Mouse (Mus musculus): ENCODE measurements around the gene Kcnq1. TPM values are rescaled to one million over a fixed set of nuclear protein-coding genes. Genes with fewer than 3 reads are reported as not detected.

Kcnq1 gene
- polyA plus RNA-seq, 1 experiment from 2014 or later: 9.6 TPM

GRCm38 (mm10) chr7:143139932-143140331, 33.8 kb downstream of the Kcnq1 start:
- no peak for ATAC-seq (ENCODE audit: low read depth)
- Histone ChIP-seq H3K27ac (ENCODE audit: low read length) (no peak overlapping the region), H3K36me3 (ENCODE audit: control insufficient read depth, insufficient read depth, low read length) (no peaks in the 10 kb centered on the region), H3K9ac (ENCODE audit: low read length) (no peak overlapping the region), H3K4me1 (replicated peaks; ENCODE audit: control insufficient read depth, insufficient read depth, low read length) (no peaks in the 10 kb centered on the region), H3K9me3 (ENCODE audit: control insufficient read depth, low read length) (no peaks in the 10 kb centered on the region), H3K4me2 (ENCODE audit: low read depth, low read length) (no peak overlapping the region), H3K27me3 (ENCODE audit: control insufficient read depth, insufficient read depth, low read depth, low read length) (no peaks in the 10 kb centered on the region), H3K4me3 (ENCODE audit: low read length) (no peak overlapping the region)
- 72% methylated on average over 4 of the region's 4 CpGs for WGBS

GRCm38 (mm10) chr7:143142680-143143079, 36.5 kb downstream of the Kcnq1 start:
- no peak overlapping the region for H3K4me3 ChIP-seq (ENCODE audit: low read length)
- 80% methylated on average over 2 of the region's 2 CpGs for WGBS
- H3K9me3 ChIP-seq (ENCODE audit: control insufficient read depth, low read length): no peaks in the 10 kb centered on the region
- no peak overlapping the region for H3K4me2 ChIP-seq (ENCODE audit: low read depth, low read length)
- H3K36me3 ChIP-seq (ENCODE audit: control insufficient read depth, insufficient read depth, low read length): no peaks in the 10 kb centered on the region
- H3K9ac ChIP-seq (ENCODE audit: low read length): no peak overlapping the region
- no peaks in the 10 kb centered on the region for H3K27me3 ChIP-seq (ENCODE audit: control insufficient read depth, insufficient read depth, low read depth, low read length)
- no peaks in the 10 kb centered on the region for H3K4me1 ChIP-seq (replicated peaks; ENCODE audit: control insufficient read depth, insufficient read depth, low read length)
- no peak overlapping the region for H3K27ac ChIP-seq (ENCODE audit: low read length)
- no peak for ATAC-seq (ENCODE audit: low read depth)

- ATAC-seq (ENCODE audit: low read depth): no peak; the same call in 1 of the 2 replicates
- Histone ChIP-seq H3K27me3 (ENCODE audit: control insufficient read depth, insufficient read depth, low read depth, low read length) (no peaks in the 10 kb centered on the region), H3K4me3 (ENCODE audit: low read length) (no peak overlapping the region), H3K9ac (ENCODE audit: low read length) (no peak overlapping the region), H3K9me3 (ENCODE audit: control insufficient read depth, low read length) (no peaks in the 10 kb centered on the region), H3K4me2 (ENCODE audit: low read depth, low read length) (no peak overlapping the region), H3K4me1 (replicated peaks; ENCODE audit: control insufficient read depth, insufficient read depth, low read length) (no peaks in the 10 kb centered on the region), H3K36me3 (ENCODE audit: control insufficient read depth, insufficient read depth, low read length) (no peaks in the 10 kb centered on the region), H3K27ac (ENCODE audit: low read length) (no peak overlapping the region)
- WGBS: 68% methylated on average over 5 of the region's 5 CpGs
Observed at GRCm38 (mm10) chr7:143147015-143147414, 40.9 kb downstream of the Kcnq1 start.

DNA sequence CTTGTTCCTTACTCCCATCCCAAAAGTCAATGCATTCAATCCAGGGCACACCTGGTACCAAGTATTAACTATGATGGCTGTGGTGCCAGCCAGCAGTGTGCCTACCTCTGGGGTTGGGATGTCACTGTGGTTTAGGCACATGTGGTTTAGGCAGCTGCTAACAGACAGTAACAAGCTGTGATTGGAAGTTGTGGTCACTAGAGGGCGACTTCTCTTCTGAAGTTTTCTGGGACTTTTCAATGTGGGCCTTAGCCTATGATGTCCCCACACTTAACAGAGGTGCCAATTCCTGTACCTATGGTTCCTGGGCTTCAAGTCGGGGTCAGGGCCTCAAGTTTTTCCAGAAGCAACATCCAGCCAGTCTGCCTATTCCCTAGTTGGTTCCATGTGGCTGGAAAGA, 45.0 kb downstream of the Kcnq1 start:
- Histone ChIP-seq H3K4me3 (ENCODE audit: low read length) (no peak overlapping the region), H3K9me3 (ENCODE audit: control insufficient read depth, low read length) (no peaks in the 10 kb centered on the region), H3K4me1 (replicated peaks; ENCODE audit: control insufficient read depth, insufficient read depth, low read length) (peaks cover 11% of the 10 kb centered on the region), H3K9ac (ENCODE audit: low read length) (no peak overlapping the region), H3K4me2 (ENCODE audit: low read depth, low read length) (no peak overlapping the region), H3K36me3 (ENCODE audit: control insufficient read depth, insufficient read depth, low read length) (no peaks in the 10 kb centered on the region), H3K27me3 (ENCODE audit: control insufficient read depth, insufficient read depth, low read depth, low read length) (no peaks in the 10 kb centered on the region), H3K27ac (ENCODE audit: low read length) (no peak overlapping the region)
- 5% methylated on average over 2 of the region's 2 CpGs for WGBS
- ATAC-seq (ENCODE audit: low read depth): no peak

GRCm38 (mm10) chr7:143152350-143152749, 46.2 kb downstream of the Kcnq1 start:
- no peak for ATAC-seq (ENCODE audit: low read depth)
- no peak overlapping the region for H3K9ac ChIP-seq (ENCODE audit: low read length)
- H3K27me3 ChIP-seq (ENCODE audit: control insufficient read depth, insufficient read depth, low read depth, low read length): no peaks in the 10 kb centered on the region
- peaks cover 11% of the 10 kb centered on the region for H3K4me1 ChIP-seq (replicated peaks; ENCODE audit: control insufficient read depth, insufficient read depth, low read length)
- H3K4me2 ChIP-seq (ENCODE audit: low read depth, low read length): no peak overlapping the region
- no peak overlapping the region for H3K4me3 ChIP-seq (ENCODE audit: low read length)
- H3K27ac ChIP-seq (ENCODE audit: low read length): no peak overlapping the region
- 35% methylated on average over 3 of the region's 3 CpGs for WGBS
- no peaks in the 10 kb centered on the region for H3K36me3 ChIP-seq (ENCODE audit: control insufficient read depth, insufficient read depth, low read length)
- no peaks in the 10 kb centered on the region for H3K9me3 ChIP-seq (ENCODE audit: control insufficient read depth, low read length)

DNA sequence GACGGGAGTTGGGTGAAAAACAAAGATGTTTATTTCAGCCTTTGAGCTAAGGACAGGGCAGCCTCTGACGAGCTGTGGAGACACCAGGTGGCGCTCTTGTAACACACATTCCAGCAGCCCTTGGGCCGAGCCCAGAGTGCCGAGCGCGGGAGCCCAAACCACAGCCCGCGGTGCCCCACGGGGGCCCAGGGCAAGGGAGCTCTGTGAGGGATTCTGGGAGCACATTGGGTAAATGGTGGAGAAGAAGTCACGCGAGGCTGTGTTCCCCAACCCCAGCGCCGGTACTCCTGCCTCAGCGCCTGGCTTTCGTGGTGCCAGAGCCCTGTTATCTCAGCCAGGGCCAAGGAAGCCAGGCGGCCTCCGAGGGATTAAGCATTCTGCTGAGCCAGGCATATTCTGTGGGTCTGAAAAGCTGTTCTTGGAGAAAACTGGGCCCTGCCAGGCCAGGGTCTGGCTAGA, 47.8 kb downstream of the Kcnq1 start:
- WGBS: under 1% methylated on average over 18 of the region's 18 CpGs
- Histone ChIP-seq H3K4me3 (ENCODE audit: low read length) (peak overlapping the region; percentile 17), H3K4me2 (ENCODE audit: low read depth, low read length) (peak overlapping the region; percentile 47), H3K4me1 (replicated peaks; ENCODE audit: control insufficient read depth, insufficient read depth, low read length) (peaks cover 11% of the 10 kb centered on the region), H3K9ac (ENCODE audit: low read length) (peak overlapping the region; percentile 48), H3K27ac (ENCODE audit: low read length) (peak overlapping the region; percentile 49), H3K27me3 (ENCODE audit: control insufficient read depth, insufficient read depth, low read depth, low read length) (no peaks in the 10 kb centered on the region), H3K9me3 (ENCODE audit: control insufficient read depth, low read length) (no peaks in the 10 kb centered on the region), H3K36me3 (ENCODE audit: control insufficient read depth, insufficient read depth, low read length) (no peaks in the 10 kb centered on the region)
- ATAC-seq (ENCODE audit: low read depth): peak; percentile 92

DNA sequence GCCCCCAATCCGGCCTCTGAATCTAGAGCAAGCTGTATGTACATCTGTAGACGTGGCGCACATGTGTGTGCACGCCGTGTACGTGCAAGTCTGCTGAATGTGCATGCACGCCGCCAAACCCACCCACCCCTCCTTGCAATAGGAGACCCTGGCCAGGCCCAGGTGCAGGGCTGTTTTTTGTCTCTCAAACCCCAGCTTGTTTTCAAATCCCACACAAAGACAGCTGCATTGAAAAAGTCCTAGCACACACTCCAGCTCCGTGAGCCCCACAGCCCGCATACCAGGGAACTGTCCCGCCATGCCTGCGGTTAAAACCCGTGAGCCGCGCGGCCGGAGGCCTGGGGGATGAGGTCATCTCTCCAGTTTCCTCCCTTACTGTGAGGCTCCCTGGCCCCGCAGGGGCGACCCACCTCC, 48.3 kb downstream of the Kcnq1 start:
- Histone ChIP-seq H3K4me1 (replicated peaks; ENCODE audit: control insufficient read depth, insufficient read depth, low read length) (peaks cover 11% of the 10 kb centered on the region), H3K9me3 (ENCODE audit: control insufficient read depth, low read length) (no peaks in the 10 kb centered on the region), H3K36me3 (ENCODE audit: control insufficient read depth, insufficient read depth, low read length) (no peaks in the 10 kb centered on the region), H3K27ac (ENCODE audit: low read length) (peak overlapping the region; percentile 49), H3K4me2 (ENCODE audit: low read depth, low read length) (peak overlapping the region; percentile 47), H3K27me3 (ENCODE audit: control insufficient read depth, insufficient read depth, low read depth, low read length) (no peaks in the 10 kb centered on the region), H3K4me3 (ENCODE audit: low read length) (no peak overlapping the region; the same call in 1 of the 2 replicates), H3K9ac (ENCODE audit: low read length) (peak overlapping the region; percentile 48)
- WGBS: 17% methylated on average over 19 of the region's 19 CpGs
- ATAC-seq (ENCODE audit: low read depth): peak; percentile 56

DNA sequence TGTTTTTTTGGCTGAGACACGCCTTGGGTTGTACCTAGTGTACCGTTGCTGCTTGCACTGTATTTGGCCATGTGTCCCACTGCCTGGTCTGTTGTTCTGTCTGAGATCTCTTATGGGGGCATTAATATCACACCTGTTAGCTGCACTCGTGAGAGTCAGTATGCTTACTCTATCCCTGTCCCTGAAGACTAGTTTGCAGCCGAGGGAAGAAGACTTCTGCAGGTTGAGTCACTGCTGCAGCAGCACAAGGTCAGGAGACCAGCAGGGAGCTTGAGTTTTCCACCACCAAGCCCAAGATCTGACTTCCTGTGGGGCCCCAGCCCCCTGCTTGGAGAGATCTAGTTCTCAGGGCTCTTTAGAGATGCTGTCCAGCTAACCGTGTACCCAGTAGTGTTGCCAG, 49.1 kb downstream of the Kcnq1 start:
- H3K27ac ChIP-seq (ENCODE audit: low read length): no peak overlapping the region
- ATAC-seq (ENCODE audit: low read depth): no peak

DNA sequence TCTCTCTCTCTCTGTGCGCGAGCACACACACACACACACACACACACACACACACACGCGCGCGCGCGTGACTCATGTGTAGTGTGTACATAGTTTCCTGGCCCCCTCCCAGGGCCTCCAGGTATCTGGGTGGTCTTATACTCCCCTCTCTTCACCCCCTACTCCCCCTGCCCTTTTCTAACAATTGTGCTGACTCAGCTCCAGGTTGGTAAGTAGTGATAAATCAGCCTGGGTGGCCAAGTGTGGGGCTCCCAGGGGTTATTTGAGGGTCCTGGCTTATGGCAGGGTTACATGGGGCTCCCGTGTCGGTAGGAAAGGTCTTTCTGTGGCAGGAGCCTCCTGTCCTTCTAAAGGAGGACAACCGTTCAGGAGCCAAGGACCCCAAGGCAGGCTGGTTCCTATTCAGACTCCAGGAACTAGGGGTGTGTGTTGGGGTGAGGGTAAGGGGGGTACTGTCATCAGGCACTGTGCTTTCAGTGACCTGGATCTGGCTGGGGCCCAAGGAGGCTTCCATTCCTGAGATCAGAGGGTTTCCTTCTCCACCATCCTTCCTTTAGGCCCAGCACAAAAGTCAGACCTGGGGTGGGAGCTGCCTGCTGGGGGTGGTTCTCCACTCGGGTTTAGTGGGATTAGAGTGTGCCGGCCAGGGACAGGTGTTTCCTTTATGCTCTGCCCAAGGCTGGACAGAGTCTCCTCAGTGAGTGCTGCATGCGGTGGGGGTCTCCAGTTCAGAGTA, 52.7 kb downstream of the Kcnq1 start:
- Histone ChIP-seq H3K27ac (ENCODE audit: low read length) (no peak overlapping the region), H3K4me3 (ENCODE audit: low read length) (no peak overlapping the region), H3K9ac (ENCODE audit: low read length) (no peak overlapping the region), H3K27me3 (ENCODE audit: control insufficient read depth, insufficient read depth, low read depth, low read length) (no peaks in the 10 kb centered on the region), H3K4me2 (ENCODE audit: low read depth, low read length) (no peak overlapping the region), H3K4me1 (replicated peaks; ENCODE audit: control insufficient read depth, insufficient read depth, low read length) (peaks cover 11% of the 10 kb centered on the region), H3K36me3 (ENCODE audit: control insufficient read depth, insufficient read depth, low read length) (no peaks in the 10 kb centered on the region), H3K9me3 (ENCODE audit: control insufficient read depth, low read length) (no peaks in the 10 kb centered on the region)
- ATAC-seq (ENCODE audit: low read depth): no peak
- 68% methylated on average over 12 of the region's 14 CpGs for WGBS

More for the DNA sequence above, 49.1 kb downstream of the Kcnq1 start:
- Histone ChIP-seq H3K4me2 (ENCODE audit: low read depth, low read length) (no peak overlapping the region), H3K9ac (ENCODE audit: low read length) (no peak overlapping the region), H3K4me1 (replicated peaks; ENCODE audit: control insufficient read depth, insufficient read depth, low read length) (peaks cover 11% of the 10 kb centered on the region), H3K9me3 (ENCODE audit: control insufficient read depth, low read length) (no peaks in the 10 kb centered on the region), H3K4me3 (ENCODE audit: low read length) (no peak overlapping the region), H3K27me3 (ENCODE audit: control insufficient read depth, insufficient read depth, low read depth, low read length) (no peaks in the 10 kb centered on the region), H3K36me3 (ENCODE audit: control insufficient read depth, insufficient read depth, low read length) (no peaks in the 10 kb centered on the region)
- 54% methylated on average over 5 of the region's 5 CpGs for WGBS

Data from lung, embryonic 16.5 days (tissue).